Mouse (Mus musculus): ENCODE measurements at regions not wholly inside any gene's neighbourhood (a gene's known extent, or its start where the extent isn't known, plus 50 kb on each side); places are given as distances from the start of the nearest gene placed in this dataset.

DNA sequence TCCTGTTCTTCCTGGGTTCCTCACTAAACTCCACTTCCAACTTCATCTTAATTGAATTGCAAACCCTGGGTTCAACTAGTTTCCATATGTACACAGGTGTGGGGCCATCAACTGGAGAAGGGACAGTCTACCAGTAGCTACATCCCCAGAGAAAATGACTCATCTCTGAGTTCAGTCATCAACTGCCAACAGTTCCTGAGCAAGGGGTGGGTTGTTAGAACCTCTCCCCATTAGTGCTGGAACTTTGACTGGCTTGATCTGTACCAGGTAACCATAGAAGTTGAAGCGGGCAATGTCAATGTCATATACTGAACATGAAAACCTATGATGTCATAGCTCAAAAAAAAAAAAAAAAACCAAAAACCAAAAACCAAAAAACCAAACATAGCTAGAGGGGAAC is 69.8 kb downstream of the Gm21750 start:
- DNase-seq (ENCODE audit: low spot score in 2 of 2) = no peak

GRCm38 (mm10) chr14:73732161-73732560 is 71.1 kb downstream of the Gm21750 start:
- no peak for DNase-seq (ENCODE audit: low spot score in 2 of 2)

DNA sequence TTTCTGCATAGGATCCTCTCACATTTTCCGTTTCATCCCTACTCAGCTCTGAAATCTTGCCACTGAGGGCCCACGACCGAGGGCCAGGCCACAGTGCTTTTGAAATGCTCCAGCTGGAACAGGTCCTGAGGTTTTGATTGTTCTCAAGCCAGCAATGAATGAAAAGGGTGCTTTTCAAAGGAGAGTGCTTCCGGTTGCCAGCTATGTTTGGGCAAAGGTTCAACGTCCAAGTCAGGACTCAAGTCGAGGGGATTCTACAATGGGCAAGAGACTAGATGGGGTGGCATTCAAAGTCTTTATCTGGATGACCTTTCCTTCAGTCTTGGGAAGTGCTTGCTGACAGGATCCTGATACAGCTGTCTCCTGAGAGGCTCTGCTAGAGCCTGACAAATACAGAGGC is 89.8 kb downstream of the Gm21750 start:
- no peak for DNase-seq (ENCODE audit: low spot score in 2 of 2)

DNA sequence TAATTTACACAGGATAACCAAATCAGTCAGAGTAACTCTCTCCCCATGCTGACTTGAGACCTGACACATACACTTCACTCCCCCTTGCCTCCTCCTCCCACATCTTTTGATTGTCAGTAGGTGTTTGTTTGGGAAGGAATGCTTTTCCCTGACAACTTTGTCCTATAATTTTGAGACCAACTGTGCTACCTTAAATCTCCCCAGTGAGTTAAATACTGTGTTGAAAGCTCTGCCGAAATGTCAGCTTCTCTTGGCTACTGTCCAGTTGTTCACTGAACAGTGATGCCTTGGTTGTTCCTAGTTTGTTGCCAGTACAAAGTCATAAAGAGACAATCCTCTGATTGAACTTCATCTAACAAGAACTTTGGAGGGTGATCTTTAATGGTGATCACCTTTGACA is 99.0 kb downstream of the Gm21750 start:
- no peak for DNase-seq (ENCODE audit: low spot score in 2 of 2)

GRCm38 (mm10) chr14:73772964-73773363 is 111.9 kb downstream of the Gm21750 start:
- DNase-seq (ENCODE audit: low spot score in 2 of 2) = no peak

- no peak for DNase-seq (ENCODE audit: low spot score in 2 of 2)
Measured at GRCm38 (mm10) chr14:73773810-73774209, 112.8 kb downstream of the Gm21750 start.

DNA sequence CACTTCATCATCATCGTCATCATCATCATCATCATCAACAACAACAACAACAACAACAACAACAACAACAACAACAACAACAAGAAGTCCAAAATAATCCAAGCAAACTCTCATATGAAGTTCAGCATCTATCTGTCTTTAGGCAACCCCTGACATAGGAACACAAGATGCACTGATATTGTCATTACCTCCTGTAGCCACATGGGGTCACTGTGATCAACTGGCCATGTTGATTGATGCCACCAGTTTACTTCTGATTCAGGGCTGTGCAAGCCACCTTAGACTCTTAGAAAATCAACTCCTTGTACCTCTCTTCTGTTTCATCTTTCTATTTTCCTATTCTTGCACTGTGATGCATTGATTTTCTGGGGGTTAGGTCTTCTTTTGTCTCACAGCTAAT is 115.0 kb downstream of the Gm21750 start:
- DNase-seq (ENCODE audit: low spot score in 2 of 2) = peak in 1 of 2 experiments; percentile 17

- DNase-seq (ENCODE audit: low spot score in 2 of 2) = no peak
Measured at GRCm38 (mm10) chr14:73807169-73807568, 146.1 kb downstream of the Gm21750 start.

- DNase-seq (ENCODE audit: low spot score in 2 of 2) = no peak
Measured at GRCm38 (mm10) chr14:73838890-73839289, 177.9 kb downstream of the Gm21750 start.

DNA sequence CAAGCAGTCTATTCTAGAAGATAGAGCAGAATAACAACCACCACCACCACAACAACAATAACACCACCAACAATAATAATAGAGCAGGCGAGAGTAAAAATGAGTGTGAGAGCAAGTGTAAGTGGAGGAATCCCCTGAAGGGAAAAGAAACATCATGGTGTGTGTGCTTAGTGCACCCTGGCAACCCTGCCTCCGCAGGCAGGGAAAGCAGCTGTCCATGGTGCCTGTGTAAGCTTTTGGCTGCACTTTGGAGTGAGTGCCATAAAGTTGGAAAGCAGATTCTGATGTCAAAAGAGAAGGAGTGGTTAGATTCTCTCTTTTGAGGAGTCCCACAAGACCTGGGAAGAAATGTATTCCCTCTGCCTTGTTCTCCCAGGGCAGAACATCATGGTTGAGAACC is 200.8 kb downstream of the Gm21750 start:
- no peak for DNase-seq (ENCODE audit: low spot score in 2 of 2)

GRCm38 (mm10) chr14:73874337-73874736 is 213.3 kb downstream of the Gm21750 start:
- no peak for DNase-seq (ENCODE audit: low spot score in 2 of 2)

DNA sequence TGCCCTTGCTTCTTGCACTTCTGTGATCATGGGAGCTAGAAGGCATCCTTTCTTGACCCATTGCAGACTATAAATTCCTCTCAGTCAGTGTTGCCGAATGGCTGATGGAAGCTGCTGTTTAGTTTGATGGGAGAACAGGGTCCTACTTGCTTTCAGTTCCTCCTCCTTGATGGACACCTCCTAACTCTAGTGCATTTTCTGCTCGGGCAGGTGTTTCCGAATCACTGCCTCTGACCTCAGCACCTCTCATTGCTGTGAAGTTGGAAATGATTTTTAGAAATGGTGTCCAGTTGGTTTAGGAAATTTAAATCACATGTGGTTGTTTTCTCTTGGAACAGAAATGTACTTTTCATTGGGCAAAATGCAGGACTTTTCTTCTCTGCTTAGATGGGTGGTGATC is 214.9 kb downstream of the Gm21750 start:
- DNase-seq (ENCODE audit: low spot score in 2 of 2) = no peak

- no peak for DNase-seq (ENCODE audit: low spot score in 2 of 2)
Measured at GRCm38 (mm10) chr14:73878267-73878666, 217.2 kb downstream of the Gm21750 start.

DNA sequence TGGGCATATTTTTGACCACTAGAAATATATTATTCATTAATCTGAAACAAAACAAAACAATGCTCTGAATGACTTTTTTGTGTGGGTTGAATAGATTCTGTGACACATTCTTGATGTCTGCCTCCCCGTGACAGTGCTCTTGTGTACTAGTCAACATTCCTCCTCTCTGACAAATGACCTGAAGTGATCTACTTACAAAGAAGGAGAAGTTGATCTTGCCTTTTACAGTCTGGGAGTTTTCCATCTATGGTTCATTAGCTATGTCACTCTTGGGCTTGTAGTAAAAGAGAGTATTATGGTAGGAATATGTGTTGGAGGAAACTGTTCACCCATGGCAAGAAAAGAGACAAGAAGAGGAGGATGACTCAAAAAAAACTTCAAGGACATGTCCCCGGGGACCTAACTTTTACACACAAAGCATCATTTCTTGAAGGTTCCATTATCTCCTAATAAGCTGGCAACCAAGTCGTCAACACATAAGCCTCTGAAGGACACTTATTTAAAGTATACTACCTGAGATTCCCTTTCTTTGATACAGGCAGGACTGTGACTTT is 217.9 kb downstream of the Gm21750 start:
- no peak for DNase-seq (ENCODE audit: low spot score in 2 of 2)

DNA sequence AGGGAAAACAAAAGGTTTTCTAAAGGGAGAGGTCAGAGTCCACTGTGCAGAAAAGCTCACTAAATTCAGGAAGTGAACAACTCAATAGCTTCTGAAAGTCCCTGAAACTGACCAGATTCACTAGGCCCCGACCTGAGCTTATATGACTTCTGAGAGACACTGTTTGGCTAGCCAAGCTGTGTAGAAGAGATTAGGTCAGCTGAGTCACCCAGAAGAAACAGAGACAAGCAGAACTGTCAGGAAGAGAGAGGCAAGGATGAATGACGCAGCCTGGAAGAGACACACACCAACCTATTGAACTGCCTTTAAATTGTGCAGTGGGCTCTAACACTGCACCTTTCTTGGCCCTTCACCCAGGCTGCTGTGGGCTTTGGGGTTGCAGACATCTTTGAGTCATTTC is 230.4 kb downstream of the Gm21750 start:
- DNase-seq (ENCODE audit: low spot score in 2 of 2) = no peak

DNA sequence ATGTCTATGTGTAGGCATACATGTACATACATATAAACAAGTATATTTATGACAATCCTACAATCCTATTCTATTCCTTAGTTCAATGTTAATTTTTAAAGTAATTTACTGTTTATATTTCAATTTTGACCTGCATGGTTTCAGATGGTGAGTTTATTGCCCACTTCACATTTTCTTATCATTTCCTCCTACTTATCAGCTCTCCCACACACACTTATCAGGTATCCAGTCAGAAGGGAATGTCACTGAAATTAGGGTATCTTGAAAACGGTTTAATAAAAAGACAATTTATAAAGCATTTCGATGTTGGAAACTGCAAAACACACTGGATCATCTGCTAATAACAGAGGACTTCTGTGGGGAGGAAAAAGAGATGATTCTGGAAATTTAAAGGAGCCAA is 233.8 kb downstream of the Gm21750 start:
- DNase-seq (ENCODE audit: low spot score in 2 of 2) = no peak

DNA sequence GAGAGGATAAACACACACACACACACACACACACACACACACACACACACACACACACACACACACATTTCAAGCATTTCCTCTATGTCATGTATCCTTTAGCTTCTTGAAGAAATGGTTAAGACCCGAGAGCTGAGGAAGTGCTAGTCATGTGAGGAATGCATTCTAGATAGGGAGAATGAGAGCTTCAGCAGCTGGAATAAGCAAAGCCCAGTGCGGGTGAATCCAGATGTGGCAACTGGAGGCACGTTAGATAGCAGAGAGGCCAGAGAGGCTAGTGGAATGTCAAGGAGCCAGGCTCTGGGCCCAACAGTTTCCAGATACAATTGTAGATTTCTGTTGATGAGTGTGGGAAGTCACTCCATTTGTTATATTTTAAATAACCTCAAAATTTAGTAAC is 234.2 kb downstream of the Gm21750 start:
- DNase-seq (ENCODE audit: low spot score in 2 of 2) = no peak

DNA sequence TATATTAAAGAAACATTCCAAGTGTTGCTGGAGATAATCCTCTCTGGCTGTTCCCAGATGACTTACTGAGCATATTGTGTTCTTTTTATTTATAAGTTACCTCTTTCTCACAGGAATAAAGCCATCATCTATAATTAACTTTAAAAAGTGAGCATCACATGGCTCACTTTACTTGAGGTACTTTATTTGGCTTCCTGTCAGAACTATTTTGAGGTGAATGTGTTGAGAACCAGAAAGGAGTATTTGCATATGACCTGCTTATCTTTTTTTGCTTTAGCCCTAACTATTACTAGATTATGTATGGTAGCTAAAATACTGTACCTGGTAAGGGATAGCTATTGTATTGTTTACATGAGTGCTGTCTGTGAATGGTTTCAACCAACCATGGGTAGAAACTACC is 238.1 kb downstream of the Gm21750 start:
- no peak for DNase-seq (ENCODE audit: low spot score in 2 of 2)

DNA sequence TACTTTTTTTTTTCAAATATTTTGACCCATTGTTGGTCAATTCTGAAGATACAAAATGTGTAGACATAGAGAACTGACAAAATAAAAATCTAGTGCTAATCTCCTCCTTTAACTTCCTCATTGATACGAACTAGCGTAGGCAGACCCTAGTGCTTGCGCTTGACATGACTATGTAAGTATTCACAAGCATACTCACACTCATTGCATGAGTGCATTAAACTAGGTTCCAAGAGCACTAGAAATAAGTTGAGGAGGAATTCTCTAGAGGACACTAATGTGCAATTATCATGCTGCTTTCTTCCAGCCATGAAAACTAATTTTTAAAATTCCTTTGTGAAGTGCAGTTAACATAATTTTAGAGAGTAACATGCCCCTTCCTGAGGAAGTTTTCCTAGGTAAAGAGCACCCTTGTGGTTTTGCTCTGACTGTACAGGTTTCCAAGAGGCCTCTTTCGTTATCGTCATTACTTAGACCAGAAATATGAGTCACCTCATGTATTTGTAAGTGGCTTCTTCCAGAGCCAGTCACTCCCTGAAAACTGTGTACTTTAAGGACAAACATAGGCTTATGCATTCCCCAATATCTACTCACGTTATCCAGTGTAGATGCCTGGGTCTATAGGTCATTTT is 241.2 kb downstream of the Gm21750 start:
- no peak for DNase-seq (ENCODE audit: low spot score in 2 of 2)

- no peak for DNase-seq (ENCODE audit: low spot score in 2 of 2)
Measured at GRCm38 (mm10) chr14:73913756-73914448, 252.9 kb downstream of the Gm21750 start.

DNA sequence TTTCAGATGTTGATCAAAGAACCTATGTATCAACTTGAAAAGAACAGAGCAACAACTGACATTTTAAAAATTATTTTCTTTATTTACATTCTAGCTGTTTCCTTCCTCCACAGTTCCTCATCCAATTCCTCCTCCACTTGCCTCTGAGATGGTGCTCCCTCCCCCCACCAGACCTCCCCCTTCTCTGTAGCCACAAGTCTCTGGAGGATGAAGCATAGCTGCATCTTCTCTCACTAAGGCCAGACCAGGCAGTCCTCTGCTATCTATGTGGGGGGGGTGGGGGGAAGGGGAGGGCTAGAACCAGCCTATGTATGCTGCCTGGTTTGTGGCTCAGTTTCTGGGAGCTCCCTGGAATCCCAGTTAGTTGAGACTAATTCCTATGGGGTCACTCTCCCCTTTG is 255.0 kb downstream of the Gm21750 start:
- DNase-seq (ENCODE audit: low spot score in 2 of 2) = no peak

DNA sequence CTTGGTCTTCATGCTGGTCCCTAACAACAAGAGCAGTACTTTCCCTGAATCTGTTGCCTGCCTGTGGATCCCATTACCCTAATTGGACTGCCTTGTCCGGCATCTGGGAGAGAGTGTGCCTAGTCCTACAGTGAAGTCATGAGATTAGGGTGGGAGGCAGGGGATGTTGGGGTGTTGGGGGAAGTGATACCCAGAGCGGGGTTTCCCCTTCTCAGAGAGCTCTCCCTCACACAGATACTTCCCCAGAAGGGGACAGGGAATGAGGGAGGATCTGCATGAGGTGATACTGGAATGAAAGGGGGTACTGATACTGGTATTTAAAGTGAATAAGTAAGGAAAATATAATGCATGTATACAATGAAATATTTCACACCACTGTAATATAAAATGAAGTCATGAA is 270.1 kb downstream of the Gm21750 start:
- no peak for DNase-seq (ENCODE audit: low spot score in 2 of 2)

- no peak for DNase-seq (ENCODE audit: low spot score in 2 of 2)
Measured at GRCm38 (mm10) chr14:73947316-73947715, 286.3 kb downstream of the Gm21750 start.

Measured in thymus, postnatal 10 days (tissue).